Mouse (Mus musculus) heart, adult 2 months (tissue): Measurements from ENCODE around the gene Arid3b.
A peak's percentile ranks its signal among the peaks of the same experiment; 100 is the strongest.

Source experiments
- CTCF ChIP-seq: fragments of 200-600 bp; IDR thresholded peaks from 2 replicates; pipeline ENCODE4 v1.8.1; 2022; ENCODE audit warnings: antibody characterized with exemption, mild to moderate bottlenecking, moderate library complexity
- EP300 ChIP-seq: fragments of 200-500 bp; IDR thresholded peaks from 2 replicates; pipeline ENCODE4 v1.6.1; 2011; ENCODE audit warnings: low read depth, low read length, control low read depth; ENCODE audit not compliant: insufficient read depth

DNA sequence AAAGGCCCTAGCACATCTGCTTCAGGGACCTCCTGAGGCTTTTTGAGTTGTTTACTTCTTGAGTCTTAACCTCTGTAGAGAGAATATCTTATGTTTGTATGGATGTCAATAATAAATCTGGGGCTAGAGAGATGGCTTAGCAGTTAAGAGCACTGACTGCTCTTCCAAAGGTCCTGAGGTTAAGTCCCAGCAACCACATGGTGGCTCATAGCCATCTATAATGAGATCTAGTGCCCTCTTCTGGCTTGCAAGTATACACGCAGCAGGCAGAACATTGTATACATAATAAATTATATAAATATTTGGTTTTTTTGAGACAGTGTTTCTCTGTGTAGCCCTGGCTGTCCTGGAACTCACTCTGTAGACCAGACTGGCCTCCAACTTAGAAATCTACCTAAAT is 62.4 kb downstream of the Arid3b start:
- TF ChIP-seq CTCF, result peak; percentile 69
- TF ChIP-seq EP300, result no peak
